8 mouse cellular contexts compared by ENCODE assay signal in genomic region chr12:91734246-91735027, GRCm38 (mm10). TPM values are rescaled to one million over a fixed set of nuclear protein-coding genes. Genes with fewer than 3 reads are reported as not detected.
DNase-seq lines count a peak whose midpoint lies in the region; ATAC-seq and TF ChIP-seq lines count a peak whose summit lies in the region.

No protein-coding gene starts in this region.

- intact Hi-C loops in heart, postnatal 25 days (cut with DNase I), result loop anchor here (5.0 kb wide), 1 partner anchor 53 kb away; the partner anchor contains the start of gene Ston2

- no peaks in the 10 kb centered on the region for H3K4me1 ChIP-seq in intestine, postnatal 0 days (replicated peaks; ENCODE audit: control insufficient read depth, insufficient read depth, low read length)
- peaks cover 92% of the 10 kb centered on the region for H3K4me1 ChIP-seq in megakaryocyte, embryonic 14.5 days
- no peaks in the 10 kb centered on the region for H3K4me1 ChIP-seq in midbrain, embryonic 10.5 days

- peak overlapping the region; percentile 36; the same call in 1 of the 2 replicates for H3K27ac ChIP-seq in intestine, postnatal 0 days (ENCODE audit: low read depth, low read length)
- no peak overlapping the region for H3K27ac ChIP-seq in midbrain, embryonic 10.5 days (replicated peaks)

- H3K9ac ChIP-seq in intestine, postnatal 0 days (ENCODE audit: low read depth, low read length), result no peak overlapping the region

- ATAC-seq in intestine, postnatal 0 days, result peak; percentile 52; the same call in 1 of the 2 replicates

- H3K36me3 ChIP-seq in intestine, postnatal 0 days (ENCODE audit: control insufficient read depth, insufficient read depth), result no peaks in the 10 kb centered on the region
- peaks cover 100% of the 10 kb centered on the region for H3K36me3 ChIP-seq in megakaryocyte, embryonic 14.5 days (replicated peaks; ENCODE audit: low read length)
- peaks cover 46% of the 10 kb centered on the region for H3K36me3 ChIP-seq in midbrain, embryonic 10.5 days

- H3K4me3 ChIP-seq in intestine, postnatal 0 days (ENCODE audit: low read depth, low read length), result no peak overlapping the region
- peak overlapping the region; percentile 42 for H3K4me3 ChIP-seq in megakaryocyte, embryonic 14.5 days (replicated peaks)
- H3K4me3 ChIP-seq in midbrain, embryonic 10.5 days, result no peak overlapping the region

- peak; percentile 86 for DNase-seq in heart, adult 11 months
- no peak for DNase-seq in heart, postnatal 25 days (ENCODE audit: low spot score)
- peak; percentile 51 for DNase-seq in 416B (ENCODE audit: low read depth)
- no peak for DNase-seq in midbrain, embryonic 10.5 days (ENCODE audit: low spot score)
- DNase-seq in urinary bladder, postnatal 4 days (ENCODE audit: low spot score in 2 of 2), result no peak
- DNase-seq in frontal cortex, postnatal 25 days (ENCODE audit: low spot score in 2 of 2), result no peak

- no peak for TF ChIP-seq CTCF in intestine, postnatal 0 days (IDR thresholded peaks at IDR 0.05; ENCODE audit: low read depth)

- 24% methylated on average over 15 of the region's 15 CpGs for WGBS in intestine, postnatal 0 days
- 87% methylated on average over 15 of the region's 15 CpGs for WGBS in midbrain, embryonic 10.5 days

- H3K9me3 ChIP-seq in intestine, postnatal 0 days (ENCODE audit: control insufficient read depth), result no peaks in the 10 kb centered on the region
- no peaks in the 10 kb centered on the region for H3K9me3 ChIP-seq in megakaryocyte, embryonic 14.5 days
- no peaks in the 10 kb centered on the region for H3K9me3 ChIP-seq in midbrain, embryonic 10.5 days (replicated peaks)

- H3K4me2 ChIP-seq in intestine, postnatal 0 days (replicated peaks; ENCODE audit: low read depth), result peak overlapping the region; percentile 28; the same call in 1 of the 2 replicates

- no peaks in the 10 kb centered on the region for H3K27me3 ChIP-seq in intestine, postnatal 0 days (replicated peaks; ENCODE audit: control insufficient read depth, insufficient read depth, low read length)
- H3K27me3 ChIP-seq in megakaryocyte, embryonic 14.5 days (replicated peaks), result no peaks in the 10 kb centered on the region
- H3K27me3 ChIP-seq in midbrain, embryonic 10.5 days (ENCODE audit: low read depth, poor library complexity, severe bottlenecking), result no peaks in the 10 kb centered on the region

RNA-seq across cellular contexts. Expression of gene Ston2, which starts 53.8 kb away (rescaled TPM):
- total RNA-seq in heart, postnatal 25 days (2021), result 1 to 10 TPM; 4.0 to 4.5 TPM
- 2.7 and 3.5 TPM in 2 replicates for polyA plus RNA-seq in intestine, postnatal 0 days (2015; fragmentation: Nextera tagmentation; extraction: Ambion mirVana)
- polyA plus RNA-seq in megakaryocyte, embryonic 14.5 days (2012; ENCODE audit: insufficient read depth, low replicate concordance), result 77.2 and 85.3 TPM in 2 replicates
- 9.4 and 9.9 TPM in 2 replicates for polyA plus RNA-seq in midbrain, embryonic 10.5 days (2016; fragmentation: Nextera tagmentation; extraction: Ambion mirVana)

Comparison
In these comparisons a context has a peak if more than half of its experiments do, and no peak if none do; other contexts are left out.
1. DNase-seq: peak in heart, adult 11 months (single experiment) and 416B (single experiment); none in heart, postnatal 25 days (single experiment), midbrain, embryonic 10.5 days (single experiment), urinary bladder, postnatal 4 days (0 of 2) and frontal cortex, postnatal 25 days (0 of 2).